Mouse (Mus musculus) limb, embryonic 13.5 days (tissue): ENCODE results near the gene Piga. TPM values are rescaled to one million over a fixed set of nuclear protein-coding genes. Genes with fewer than 3 reads are reported as not detected.

ENCODE experiments used
- ATAC-seq: fragments of 200-750 bp; cut with Nextera tagmentation; 2 replicates; pipeline ENCODE4 v1.8.0; 2017; ENCODE audit warnings: low read depth, moderate number of reproducible peaks, moderate TSS enrichment; ENCODE audit not compliant: low FRiP score
- H3K27ac ChIP-seq: fragments of 300-500 bp; sonication (generic); 2 replicates; pipeline ENCODE4 v1.5.1; 2015; ENCODE audit warnings: inconsistent platforms, mild to moderate bottlenecking, moderate library complexity
- H3K27me3 ChIP-seq: fragments of 300-500 bp; sonication (generic); 2 replicates; pipeline ENCODE4 v1.6.1; 2015; ENCODE audit warnings: mild to moderate bottlenecking, inconsistent platforms
- H3K36me3 ChIP-seq: fragments of 300-500 bp; sonication (generic); 2 replicates; pipeline ENCODE4 v1.6.1; 2015; ENCODE audit warnings: inconsistent platforms, mild to moderate bottlenecking, moderate library complexity
- H3K4me1 ChIP-seq: fragments of 300-500 bp; sonication (generic); 2 replicates; pipeline ENCODE4 v1.6.1; 2015; ENCODE audit warnings: inconsistent platforms
- H3K4me2 ChIP-seq: fragments of 300-500 bp; sonication (generic); replicated peaks from 2 replicates; pipeline ENCODE4 v1.6.1; 2015; ENCODE audit warnings: inconsistent platforms, mild to moderate bottlenecking, moderate library complexity
- H3K4me3 ChIP-seq: fragments of 300-500 bp; sonication (generic); 2 replicates; pipeline ENCODE4 v1.5.1; 2015; ENCODE audit warnings: moderate library complexity, mild to moderate bottlenecking, inconsistent platforms
- H3K9ac ChIP-seq: fragments of 300-500 bp; sonication (generic); 2 replicates; pipeline ENCODE4 v1.6.1; 2015; ENCODE audit warnings: mild to moderate bottlenecking, inconsistent platforms
- H3K9me3 ChIP-seq: fragments of 300-500 bp; sonication (generic); 2 replicates; pipeline ENCODE4 v1.6.1; 2016; ENCODE audit warnings: inconsistent platforms
- WGBS: fragments of 180-500 bp; shearing (Covaris S2); methylation state at CpG from one replicate; pipeline ENCODE4 v1.1.7; 2015; 5-methylcytosine and 5-hydroxymethylcytosine counted together
- polyA plus RNA-seq: library from polyadenylated mRNA; unstranded; fragments of >200 nt; fragmentation: Nextera tagmentation; extraction: Ambion mirVana; gene quantifications from 2 replicates; pipeline ENCODE4 v1.2.1, GENCODE M21; 2015

Gene Piga
- polyA plus RNA-seq, 1 experiment from 2014 or later = 13.2 TPM

DNA sequence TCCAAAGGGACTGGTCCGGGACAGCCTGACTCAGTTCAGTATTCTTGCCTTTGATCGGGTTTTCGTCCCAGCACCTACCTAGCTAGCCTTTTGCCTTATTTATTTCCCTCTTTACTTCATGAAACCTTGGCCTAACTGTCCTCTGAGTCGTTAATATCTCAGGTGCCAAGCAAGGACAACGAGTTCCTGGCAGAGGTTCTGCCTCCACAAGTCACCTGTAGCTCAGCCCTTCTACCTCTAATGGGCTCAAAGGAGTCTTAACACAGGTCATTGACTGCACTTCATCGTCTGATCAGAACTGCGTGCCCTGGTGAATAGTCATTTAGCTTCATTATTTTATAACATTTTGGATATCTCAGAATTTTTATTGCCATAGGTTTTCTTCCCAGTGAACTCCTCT is 19.9 kb downstream of the Piga start:
- Histone ChIP-seq H3K27ac (no peak overlapping the region), H3K4me1 (no peaks in the 10 kb centered on the region), H3K9ac (no peak overlapping the region), H3K9me3 (no peaks in the 10 kb centered on the region), H3K36me3 (no peaks in the 10 kb centered on the region), H3K4me3 (no peak overlapping the region), H3K4me2 (no peak overlapping the region), H3K27me3 (peaks cover 18% of the 10 kb centered on the region; the same call in 1 of the 2 replicates)
- 84% methylated on average over 7 of the region's 7 CpGs for WGBS
- no peak for ATAC-seq

- Histone ChIP-seq H3K36me3 (no peaks in the 10 kb centered on the region), H3K4me1 (no peaks in the 10 kb centered on the region), H3K4me2 (no peak overlapping the region), H3K9ac (no peak overlapping the region), H3K4me3 (no peak overlapping the region), H3K9me3 (no peaks in the 10 kb centered on the region), H3K27me3 (peaks cover 21% of the 10 kb centered on the region; the same call in 1 of the 2 replicates), H3K27ac (no peak overlapping the region)
- ATAC-seq = no peak
- WGBS = 62% methylated on average over 2 of the region's 2 CpGs
These were observed 20.6 kb downstream of the Piga start for GRCm38 (mm10) chrX:164440140-164440539.

DNA sequence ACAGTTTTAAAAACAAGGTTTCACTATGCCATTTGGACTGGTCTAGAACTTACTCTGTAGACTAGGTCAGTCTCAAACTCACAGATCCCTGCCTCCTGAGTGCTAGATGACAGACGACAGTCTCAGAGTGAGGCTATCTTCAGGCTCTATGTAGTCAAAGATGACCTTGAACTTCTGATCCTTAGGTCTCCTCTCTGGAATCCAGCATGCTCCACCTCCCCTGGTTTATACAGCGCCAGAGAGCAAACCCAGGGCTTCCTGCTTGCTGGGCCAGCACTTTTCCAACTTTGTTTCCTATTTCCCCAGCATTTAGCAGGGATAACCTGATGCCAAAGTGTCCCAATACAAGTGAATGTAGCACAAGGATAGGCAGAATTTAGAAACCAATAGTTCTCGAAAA is 21.1 kb downstream of the Piga start:
- H3K27me3 ChIP-seq = peaks cover 22% of the 10 kb centered on the region; the same call in 1 of the 2 replicates
- 75% methylated on average over 3 of the region's 3 CpGs for WGBS
- H3K4me3 ChIP-seq = no peak overlapping the region

GRCm38 (mm10) chrX:164441306-164441705 is 21.7 kb downstream of the Piga start:
- H3K36me3 ChIP-seq = no peaks in the 10 kb centered on the region
- no peaks in the 10 kb centered on the region for H3K4me1 ChIP-seq
- no peak for ATAC-seq
- no peak overlapping the region for H3K4me2 ChIP-seq
- peaks cover 1% of the 10 kb centered on the region; the same call in 1 of the 2 replicates for H3K9me3 ChIP-seq
- H3K9ac ChIP-seq = no peak overlapping the region
- H3K27ac ChIP-seq = no peak overlapping the region
- 76% methylated on average over 3 of the region's 3 CpGs for WGBS
- peaks cover 22% of the 10 kb centered on the region; the same call in 1 of the 2 replicates for H3K27me3 ChIP-seq
- H3K4me3 ChIP-seq = no peak overlapping the region

More for the DNA sequence above, 21.1 kb downstream of the Piga start:
- ATAC-seq = no peak
- H3K9me3 ChIP-seq = no peaks in the 10 kb centered on the region
- no peaks in the 10 kb centered on the region for H3K36me3 ChIP-seq
- no peak overlapping the region for H3K9ac ChIP-seq
- no peak overlapping the region for H3K4me2 ChIP-seq
- no peaks in the 10 kb centered on the region for H3K4me1 ChIP-seq
- no peak overlapping the region for H3K27ac ChIP-seq

DNA sequence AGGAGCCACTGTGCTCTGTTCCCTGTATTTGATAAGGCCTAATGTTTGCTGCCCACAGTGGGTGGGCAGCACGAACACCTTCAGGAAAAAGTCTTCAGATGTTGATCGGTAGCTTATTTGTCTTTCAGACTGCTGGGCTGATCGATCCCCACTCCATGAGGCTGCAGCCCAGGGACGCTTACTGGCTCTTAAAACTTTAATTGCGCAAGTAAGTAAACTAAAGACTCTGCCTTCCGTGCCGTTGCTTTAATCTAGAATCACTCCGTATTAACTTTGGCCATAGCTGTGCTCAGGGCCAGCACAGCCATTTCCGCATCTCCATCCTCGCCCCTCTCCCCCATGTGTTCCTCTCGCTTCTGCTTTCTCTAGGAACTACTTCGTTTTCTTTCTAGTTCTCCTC is 26.0 kb downstream of the Piga start:
- Histone ChIP-seq H3K27ac (no peak overlapping the region), H3K9ac (no peak overlapping the region), H3K36me3 (no peaks in the 10 kb centered on the region), H3K27me3 (peaks cover 19% of the 10 kb centered on the region; the same call in 1 of the 2 replicates), H3K4me3 (no peak overlapping the region), H3K4me2 (no peak overlapping the region), H3K9me3 (peaks cover 3% of the 10 kb centered on the region; the same call in 1 of the 2 replicates), H3K4me1 (no peaks in the 10 kb centered on the region)
- WGBS = 62% methylated on average over 12 of the region's 12 CpGs
- no peak for ATAC-seq

DNA sequence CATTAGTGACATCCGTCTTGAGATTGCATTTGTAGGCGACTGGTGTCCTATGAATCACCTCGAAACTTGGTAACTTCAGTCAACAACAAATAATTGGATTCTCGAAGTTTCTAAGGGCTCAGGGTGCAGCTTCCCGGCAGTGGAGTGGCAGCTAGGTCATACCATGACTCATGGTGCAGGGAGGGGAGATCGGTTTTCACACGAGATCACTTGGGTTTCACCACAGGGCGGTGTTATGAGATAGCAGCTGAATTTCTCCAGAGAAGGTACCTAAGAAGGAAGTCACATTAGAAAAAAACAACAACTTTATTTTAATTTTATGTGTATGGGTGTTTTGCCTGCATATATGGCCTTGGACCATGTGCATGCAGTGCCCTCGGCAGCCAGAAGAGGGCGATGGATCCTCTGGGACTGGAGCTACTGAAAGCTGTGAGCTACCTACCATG is 26.5 kb downstream of the Piga start:
- WGBS = 73% methylated on average over 10 of the region's 10 CpGs
- Histone ChIP-seq H3K27me3 (peaks cover 15% of the 10 kb centered on the region; the same call in 1 of the 2 replicates), H3K36me3 (no peaks in the 10 kb centered on the region), H3K9ac (no peak overlapping the region), H3K27ac (no peak overlapping the region), H3K9me3 (peaks cover 3% of the 10 kb centered on the region; the same call in 1 of the 2 replicates), H3K4me1 (no peaks in the 10 kb centered on the region), H3K4me3 (no peak overlapping the region), H3K4me2 (no peak overlapping the region)
- ATAC-seq = no peak

DNA sequence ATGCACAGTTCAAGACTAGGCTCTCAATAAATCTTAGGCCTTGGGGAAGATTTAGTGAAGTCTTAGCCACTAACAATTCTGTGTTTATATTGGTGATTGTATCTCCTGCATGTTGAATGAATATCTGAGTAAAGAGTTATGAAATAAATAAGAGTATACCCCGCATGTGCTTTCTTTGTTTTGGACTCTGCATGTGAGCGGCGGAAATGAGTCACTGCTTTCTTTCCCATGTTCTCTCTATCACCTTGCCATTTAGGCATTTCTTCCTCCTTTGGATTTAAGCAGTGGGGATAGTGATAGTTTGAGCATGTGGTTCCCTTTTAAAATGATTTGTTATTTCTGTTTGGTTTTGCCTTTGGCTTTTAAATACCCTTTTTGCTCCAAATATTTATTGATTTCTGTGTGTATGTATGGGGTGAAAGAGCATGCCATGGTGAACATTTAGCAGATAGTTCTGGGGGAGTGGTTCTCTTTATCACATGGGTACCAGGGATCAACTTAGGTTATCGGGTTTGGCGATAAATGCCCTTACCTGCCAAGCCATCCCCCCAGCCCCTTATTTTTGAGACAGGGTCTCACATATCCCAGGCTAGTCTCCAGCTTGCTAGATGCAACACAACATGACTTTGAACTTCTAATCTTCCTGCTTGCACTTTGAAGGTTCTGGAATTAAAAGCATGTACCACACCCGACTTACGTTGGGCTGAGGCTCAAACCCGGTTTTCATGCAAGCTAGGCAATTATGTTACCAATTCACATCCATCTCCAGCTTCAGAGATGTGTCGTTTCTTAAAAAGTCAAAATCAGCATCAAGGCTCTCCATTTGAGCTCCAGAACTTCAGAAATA is 27.5 kb downstream of the Piga start:
- no peak overlapping the region for H3K27ac ChIP-seq
- peaks cover 11% of the 10 kb centered on the region; the same call in 1 of the 2 replicates for H3K27me3 ChIP-seq
- WGBS = 90% methylated on average over 9 of the region's 9 CpGs
- ATAC-seq = no peak
- no peak overlapping the region for H3K4me3 ChIP-seq
- H3K9ac ChIP-seq = no peak overlapping the region
- H3K36me3 ChIP-seq = no peaks in the 10 kb centered on the region
- H3K4me1 ChIP-seq = no peaks in the 10 kb centered on the region
- peaks cover 3% of the 10 kb centered on the region; the same call in 1 of the 2 replicates for H3K9me3 ChIP-seq
- no peak overlapping the region for H3K4me2 ChIP-seq

DNA sequence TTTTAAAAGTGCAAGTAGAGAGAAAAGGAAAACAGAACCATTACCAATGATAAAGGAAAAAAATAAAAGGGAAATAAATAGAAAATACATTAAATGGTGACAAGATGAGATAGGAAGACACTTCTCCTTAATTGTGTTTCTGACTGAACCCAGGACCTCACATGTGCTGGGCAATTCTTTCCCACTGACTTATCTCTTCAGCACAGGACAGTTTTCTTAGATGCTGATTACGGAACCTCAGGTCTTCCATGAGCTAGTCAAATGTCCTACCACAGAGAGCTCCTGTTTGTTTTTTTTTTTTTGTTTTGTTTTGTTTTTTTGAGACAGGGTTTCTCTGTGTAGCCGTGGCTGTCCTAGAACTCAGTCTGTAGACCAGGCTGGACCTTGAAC is 28.1 kb downstream of the Piga start:
- Histone ChIP-seq H3K9ac (no peak overlapping the region), H3K27me3 (peaks cover 9% of the 10 kb centered on the region; the same call in 1 of the 2 replicates), H3K36me3 (no peaks in the 10 kb centered on the region), H3K27ac (no peak overlapping the region), H3K4me1 (no peaks in the 10 kb centered on the region), H3K9me3 (peaks cover 3% of the 10 kb centered on the region; the same call in 1 of the 2 replicates), H3K4me3 (no peak overlapping the region), H3K4me2 (no peak overlapping the region)
- 86% methylated on average over 2 of the region's 2 CpGs for WGBS
- ATAC-seq = no peak

GRCm38 (mm10) chrX:164449201-164449600 is 29.6 kb downstream of the Piga start:
- no peaks in the 10 kb centered on the region for H3K4me1 ChIP-seq
- no peak overlapping the region for H3K4me3 ChIP-seq
- peaks cover 3% of the 10 kb centered on the region; the same call in 1 of the 2 replicates for H3K9me3 ChIP-seq
- H3K27me3 ChIP-seq = peaks cover 7% of the 10 kb centered on the region; the same call in 1 of the 2 replicates
- H3K9ac ChIP-seq = no peak overlapping the region
- WGBS = 36% methylated on average over 3 of the region's 3 CpGs
- H3K4me2 ChIP-seq = no peak overlapping the region
- H3K36me3 ChIP-seq = no peaks in the 10 kb centered on the region
- no peak for ATAC-seq
- no peak overlapping the region for H3K27ac ChIP-seq

DNA sequence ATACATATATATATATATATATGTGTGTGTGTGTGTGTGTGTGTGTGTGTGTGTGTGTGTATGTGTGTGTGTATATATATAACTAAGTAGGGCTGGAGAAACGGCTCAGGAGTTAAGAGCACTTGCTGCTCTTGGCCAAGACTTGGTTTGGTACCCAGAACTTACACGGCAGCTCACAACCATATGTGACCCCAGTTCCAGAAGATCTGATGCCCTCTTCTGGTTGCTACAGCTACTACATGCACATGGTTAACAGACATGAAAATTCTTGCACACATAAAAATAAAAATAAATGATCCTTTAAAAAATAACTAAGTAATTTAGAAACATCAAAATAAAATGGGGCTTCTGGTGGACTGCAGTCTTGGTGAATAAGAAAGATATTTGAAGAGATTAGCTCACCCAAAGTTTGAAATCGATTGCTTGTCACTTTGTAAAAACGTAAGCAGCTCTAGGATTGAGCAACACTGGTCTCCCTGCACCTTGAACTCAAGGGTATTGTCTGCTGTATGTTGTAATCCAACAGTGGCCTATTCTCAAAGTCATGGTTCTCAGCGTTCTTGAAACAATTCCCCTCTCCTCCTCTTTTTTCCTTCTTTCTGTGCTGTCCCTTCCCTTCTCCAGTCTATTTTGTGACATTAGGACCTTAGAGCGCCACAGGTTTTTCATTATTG is 39.8 kb downstream of the Piga start:
- Histone ChIP-seq H3K9ac (no peak overlapping the region), H3K4me3 (no peak overlapping the region), H3K4me2 (no peak overlapping the region), H3K36me3 (no peaks in the 10 kb centered on the region), H3K27ac (no peak overlapping the region), H3K4me1 (no peaks in the 10 kb centered on the region), H3K9me3 (no peaks in the 10 kb centered on the region), H3K27me3 (0 out of 2 replicates have a peak, but pooled peaks cover 3% of the 10 kb centered on the region)
- 59% methylated on average over 6 of the region's 6 CpGs for WGBS
- ATAC-seq = no peak
